Mouse (Mus musculus) embryonic facial prominence, embryonic 14.5 days (tissue): ENCODE data around the gene Mrgpra2b. TPM values are rescaled to one million over a fixed set of nuclear protein-coding genes. Genes with fewer than 3 reads are reported as not detected.
"Not testable (repeated sequence)": the region's sequence is repeated elsewhere in the genome, so short reads cannot be mapped to it uniquely, and the experiment has no call there.

ENCODE experiments used
- ATAC-seq: fragments of 200-750 bp; cut with Nextera tagmentation; 2 replicates; pipeline ENCODE4 v1.8.0; 2017; ENCODE audit warnings: low read depth, moderate number of reproducible peaks, moderate TSS enrichment
- DNase-seq: peaks from one replicate; pipeline ENCODE4 v3.0.0-alpha.2; 2015; ENCODE audit warnings: low spot score
- H3K27ac ChIP-seq: fragments of 300-500 bp; sonication (generic); replicated peaks from 2 replicates; pipeline ENCODE4 v1.5.1; 2014; ENCODE audit warnings: low read depth, mild to moderate bottlenecking, low read length, moderate library complexity
- H3K27me3 ChIP-seq: fragments of 300-500 bp; sonication (generic); replicated peaks from 2 replicates; pipeline ENCODE4 v1.6.1; 2014; ENCODE audit warnings: low read length; ENCODE audit not compliant: control insufficient read depth, insufficient read depth
- H3K36me3 ChIP-seq: fragments of 300-500 bp; sonication (generic); 2 replicates; pipeline ENCODE4 v1.6.1; 2014; ENCODE audit warnings: low read length, mixed read lengths; ENCODE audit not compliant: control insufficient read depth, insufficient read depth
- H3K4me1 ChIP-seq: fragments of 300-500 bp; sonication (generic); 2 replicates; pipeline ENCODE4 v1.6.1; 2014; ENCODE audit warnings: antibody characterized with exemption, low read length; ENCODE audit not compliant: control insufficient read depth, insufficient read depth
- H3K4me2 ChIP-seq: fragments of 300-500 bp; sonication (generic); 2 replicates; pipeline ENCODE4 v1.6.1; 2014; ENCODE audit warnings: low read depth, mild to moderate bottlenecking, low read length, moderate library complexity, mixed read lengths
- H3K4me3 ChIP-seq: fragments of 300-500 bp; sonication (generic); 2 replicates; pipeline ENCODE4 v1.5.1; 2014; ENCODE audit warnings: low read depth, mild to moderate bottlenecking, low read length
- H3K9ac ChIP-seq: fragments of 300-500 bp; sonication (generic); 2 replicates; pipeline ENCODE4 v1.6.1; 2014; ENCODE audit warnings: low read depth, mild to moderate bottlenecking, low read length, moderate library complexity, mixed read lengths
- H3K9me3 ChIP-seq: fragments of 300-500 bp; sonication (generic); 2 replicates; pipeline ENCODE4 v1.6.1; 2016; ENCODE audit warnings: low read length; ENCODE audit not compliant: control insufficient read depth
- WGBS: fragments of 180-500 bp; shearing (Covaris S2); extraction: QIAGEN DNeasy Blood & Tissue Kit; methylation state at CpG from one replicate; pipeline ENCODE4 v1.1.7; 2014; 5-methylcytosine and 5-hydroxymethylcytosine counted together
- polyA plus RNA-seq: library from polyadenylated mRNA; unstranded; fragments of >200 nt; fragmentation: Nextera tagmentation; extraction: Ambion mirVana; gene quantifications from 2 replicates; pipeline ENCODE4 v1.2.1, GENCODE M21; 2014

Gene Mrgpra2b
- polyA plus RNA-seq = not detected in 2 replicates

GRCm38 (mm10) chr7:47528762-47529161 lies at the start of gene Mrgpra2b:
TSS of gene Mrgpra2b (minus strand) at chr7:47528862.
- no peak for DNase-seq
- no peak within 1 kb of the TSS for H3K4me3 ChIP-seq
- H3K9me3 ChIP-seq = peaks cover 8% of the 10 kb centered on the region; the same call in 1 of the 2 replicates
- H3K27ac ChIP-seq = no peak within 1 kb of the TSS
- no peaks in the 10 kb centered on the region for H3K36me3 ChIP-seq
- H3K27me3 ChIP-seq = no peaks in the 10 kb centered on the region
- H3K4me2 ChIP-seq = no peak within 1 kb of the TSS
- H3K9ac ChIP-seq = no peak within 1 kb of the TSS
- no peak for ATAC-seq
- no peaks in the 10 kb centered on the region for H3K4me1 ChIP-seq

DNA sequence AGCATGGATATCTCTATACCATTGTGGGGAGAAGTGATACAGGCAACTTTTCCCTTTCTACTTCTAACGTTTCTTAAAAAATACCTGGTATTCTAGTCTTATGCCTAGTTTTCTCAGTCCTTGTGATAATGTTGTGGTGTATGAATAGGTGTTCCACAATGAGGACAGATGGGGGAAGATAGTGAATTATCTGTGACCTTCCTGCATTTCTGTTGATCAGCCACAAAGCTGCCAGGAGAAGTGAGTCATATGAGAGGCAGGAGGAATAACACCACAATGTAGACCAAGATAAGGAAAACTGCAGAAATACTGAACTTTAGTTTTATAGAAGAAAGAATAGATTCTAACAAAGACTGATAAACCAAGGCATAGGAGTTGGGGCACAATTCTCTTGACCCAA lies 12.3 kb downstream of the Mrgpra2b start:
- Histone ChIP-seq H3K4me2 (no peak overlapping the region), H3K9ac (no peak overlapping the region), H3K36me3 (no peaks in the 10 kb centered on the region), H3K9me3 (peaks cover 14% of the 10 kb centered on the region; the same call in 1 of the 2 replicates), H3K4me1 (no peaks in the 10 kb centered on the region), H3K27ac (no peak overlapping the region), H3K27me3 (no peaks in the 10 kb centered on the region), H3K4me3 (no peak overlapping the region)
- WGBS = 61% methylated on average over 1 of the region's 1 CpGs
- ATAC-seq (no peak), DNase-seq (no peak)

GRCm38 (mm10) chr7:47515050-47515449 lies 13.6 kb downstream of the Mrgpra2b start:
- no peak for ATAC-seq
- 72% methylated on average over 2 of the region's 2 CpGs for WGBS

DNA sequence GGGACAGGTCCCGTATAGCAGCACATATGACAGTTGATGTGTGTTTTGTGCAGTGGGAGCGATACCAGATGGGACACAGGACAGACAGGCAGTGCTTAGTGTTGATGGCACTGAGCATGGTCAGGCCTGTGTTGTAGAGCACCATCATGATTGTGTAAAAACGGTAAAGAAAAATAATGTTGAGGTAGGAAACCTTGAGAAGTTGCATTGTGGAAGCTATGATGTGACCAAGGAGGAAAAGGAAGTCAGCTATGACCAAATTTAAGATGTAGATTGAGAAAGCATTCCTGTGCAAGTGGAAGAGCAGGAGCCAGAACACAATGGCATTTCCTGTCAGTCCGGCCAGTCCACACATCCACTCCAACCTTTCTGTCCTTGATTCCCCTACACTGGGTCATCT lies 25.7 kb downstream of the Mrgpra2b start:
- H3K9me3 ChIP-seq = peaks cover 18% of the 10 kb centered on the region; the same call in 1 of the 2 replicates
- H3K4me2 ChIP-seq = no peak overlapping the region
- H3K27me3 ChIP-seq = no peaks in the 10 kb centered on the region
- 78% methylated on average over 4 of the region's 4 CpGs for WGBS
- no peaks in the 10 kb centered on the region for H3K4me1 ChIP-seq
- no peak overlapping the region for H3K9ac ChIP-seq
- H3K36me3 ChIP-seq = no peaks in the 10 kb centered on the region
- no peak for ATAC-seq
- no peak overlapping the region for H3K4me3 ChIP-seq
- no peak overlapping the region for H3K27ac ChIP-seq
- DNase-seq = no peak

More at GRCm38 (mm10) chr7:47515050-47515449, 13.6 kb downstream of the Mrgpra2b start:
- Histone ChIP-seq H3K4me3 (no peak overlapping the region), H3K27me3 (no peaks in the 10 kb centered on the region), H3K27ac (no peak overlapping the region), H3K4me1 (no peaks in the 10 kb centered on the region), H3K9me3 (peaks cover 14% of the 10 kb centered on the region; the same call in 1 of the 2 replicates), H3K4me2 (no peak overlapping the region), H3K9ac (no peak overlapping the region), H3K36me3 (no peaks in the 10 kb centered on the region)
- DNase-seq = no peak

- H3K9ac ChIP-seq, H3K9me3 ChIP-seq: not testable (repeated sequence)
Observed at GRCm38 (mm10) chr7:47491266-47491665, 37.4 kb downstream of the Mrgpra2b start.

GRCm38 (mm10) chr7:47489438-47489837 lies 39.2 kb downstream of the Mrgpra2b start:
- not testable (repeated sequence) for ATAC-seq, H3K9me3 ChIP-seq, H3K27me3 ChIP-seq, H3K9ac ChIP-seq, H3K27ac ChIP-seq, H3K4me1 ChIP-seq, DNase-seq, H3K4me3 ChIP-seq, H3K4me2 ChIP-seq, H3K36me3 ChIP-seq
- WGBS = no CpG with 5 or more reads among the region's 1 CpGs

More at GRCm38 (mm10) chr7:47491266-47491665, 37.4 kb downstream of the Mrgpra2b start:
- H3K4me1 ChIP-seq, H3K4me2 ChIP-seq, DNase-seq, H3K27me3 ChIP-seq, ATAC-seq, H3K4me3 ChIP-seq, H3K36me3 ChIP-seq, H3K27ac ChIP-seq: not testable (repeated sequence)

- not testable (repeated sequence) for DNase-seq, H3K4me3 ChIP-seq, H3K4me1 ChIP-seq, ATAC-seq, H3K9ac ChIP-seq, H3K4me2 ChIP-seq, H3K27me3 ChIP-seq, H3K27ac ChIP-seq, H3K9me3 ChIP-seq, H3K36me3 ChIP-seq
Observed at GRCm38 (mm10) chr7:47483181-47483580, 45.5 kb downstream of the Mrgpra2b start.

DNA sequence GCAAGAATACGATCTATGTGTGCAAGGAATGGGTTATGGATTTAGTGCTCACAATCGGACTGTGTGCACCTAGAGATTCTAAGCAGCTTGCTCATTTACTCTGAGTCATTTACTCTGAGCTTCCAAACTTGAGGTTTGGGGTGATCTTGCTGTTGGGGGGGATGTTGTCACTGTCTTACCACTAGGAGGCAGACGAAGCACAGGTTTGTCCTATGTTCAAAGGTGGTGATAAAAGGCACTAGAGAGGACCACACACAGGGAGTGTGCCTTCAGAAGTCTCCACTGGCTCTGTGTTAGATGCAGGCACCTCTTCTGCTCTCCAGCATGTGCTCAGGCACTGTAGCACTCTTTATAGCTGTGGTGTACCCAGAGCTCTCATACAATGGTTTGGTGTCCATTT lies 54.8 kb downstream of the Mrgpra2b start:
- ATAC-seq = not testable (repeated sequence)

DNA sequence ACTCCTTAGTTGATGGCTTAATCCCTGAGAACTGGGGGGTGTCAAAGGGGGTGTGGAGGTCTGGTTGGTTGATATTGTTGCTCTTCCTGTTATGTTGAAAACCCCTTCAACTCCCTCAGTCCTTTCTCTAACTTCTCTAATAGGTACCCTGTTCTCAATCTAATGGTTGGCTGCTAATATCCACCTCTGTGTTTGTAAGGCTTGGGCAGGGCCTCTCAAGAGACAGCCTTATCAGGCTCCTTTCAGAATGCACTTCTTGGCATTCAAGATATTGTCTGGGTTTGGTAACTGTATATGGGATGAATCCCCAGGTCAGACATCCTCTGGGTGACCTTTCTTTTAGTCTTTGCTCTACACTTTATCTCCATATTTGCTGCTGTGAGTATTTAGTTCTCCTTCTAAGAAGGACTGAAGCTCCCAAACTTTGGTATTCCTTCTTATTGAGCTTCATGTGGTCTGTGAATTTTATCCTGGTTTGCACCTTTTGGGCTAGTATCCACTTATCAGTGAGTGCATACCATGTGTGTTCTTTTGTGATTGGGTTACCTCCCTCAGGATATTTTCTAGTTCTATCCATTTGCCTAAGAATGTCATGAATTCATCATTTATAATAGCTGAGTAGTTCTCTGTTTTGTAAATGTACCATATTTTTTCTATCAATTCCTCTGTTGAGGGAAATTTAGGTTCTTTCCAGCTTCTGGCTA lies 63.2 kb downstream of the Mrgpra2b start:
- H3K4me1 ChIP-seq, H3K4me3 ChIP-seq, ATAC-seq, H3K4me2 ChIP-seq, H3K27me3 ChIP-seq, H3K36me3 ChIP-seq, H3K9ac ChIP-seq, DNase-seq, H3K27ac ChIP-seq, H3K9me3 ChIP-seq: not testable (repeated sequence)

More for the DNA sequence above, 54.8 kb downstream of the Mrgpra2b start:
- not testable (repeated sequence) for H3K27me3 ChIP-seq, H3K36me3 ChIP-seq, H3K4me3 ChIP-seq, H3K4me2 ChIP-seq, DNase-seq, H3K4me1 ChIP-seq, H3K9me3 ChIP-seq, H3K27ac ChIP-seq, H3K9ac ChIP-seq
- 27% methylated on average over 1 of the region's 3 CpGs for WGBS
